Mouse (Mus musculus): ENCODE data around the gene Ccdc97. TPM values are rescaled to one million over a fixed set of nuclear protein-coding genes. Genes with fewer than 3 reads are reported as not detected.

Gene Ccdc97
- polyA plus RNA-seq, 1 experiment from 2014 or later = 24.6 TPM

DNA sequence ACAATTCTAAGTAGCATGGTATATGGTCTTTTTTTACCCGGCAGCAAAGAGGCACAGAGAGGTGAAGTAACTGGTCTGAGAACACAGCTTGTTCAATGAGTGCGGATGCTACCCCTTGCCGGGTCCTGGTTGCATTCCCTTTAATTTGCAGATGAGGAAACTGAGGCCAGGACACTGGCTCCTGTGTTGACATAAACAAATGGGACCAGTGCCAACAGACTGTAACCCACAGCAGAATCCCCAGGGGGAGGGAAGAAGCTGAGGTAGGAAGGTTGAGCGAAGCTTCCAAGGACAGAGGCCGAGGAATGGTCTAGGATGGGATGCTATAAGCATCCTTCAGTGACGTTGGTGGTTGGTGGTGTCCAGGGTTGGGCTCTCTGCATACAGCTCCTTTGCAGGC, 43.5 kb downstream of the Ccdc97 start:
- Histone ChIP-seq H3K9ac (no peak overlapping the region), H3K4me3 (0 out of 2 replicates have a peak overlapping the region, but pooled peaks have one; percentile 25), H3K27me3 (peaks cover 40% of the 10 kb centered on the region), H3K4me2 (replicated peaks) (no peak overlapping the region), H3K27ac (no peak overlapping the region), H3K4me1 (0 out of 2 replicates have a peak, but pooled peaks cover 5% of the 10 kb centered on the region), H3K36me3 (no peaks in the 10 kb centered on the region), H3K9me3 (no peaks in the 10 kb centered on the region)
- ATAC-seq (ENCODE audit: insufficient number of reproducible peaks, insufficient read depth, low FRiP score, low TSS enrichment) = no peak
- WGBS = 38% methylated on average over 6 of the region's 6 CpGs

GRCm38 (mm10) chr7:25674719-25675300, 44.1 kb downstream of the Ccdc97 start, which contains the start of gene Tmem91:
Gene Tmem91, minus strand, starts transcription at chr7:25675166.
- peak within 1 kb of the TSS; percentile 25 for H3K4me3 ChIP-seq
- H3K36me3 ChIP-seq = no peaks in the 10 kb centered on the region
- H3K9ac ChIP-seq = no peak within 1 kb of the TSS
- 2% methylated on average over 29 of the region's 29 CpGs for WGBS
- ATAC-seq (ENCODE audit: insufficient number of reproducible peaks, insufficient read depth, low FRiP score, low TSS enrichment) = no peak
- no peaks in the 10 kb centered on the region for H3K4me1 ChIP-seq
- H3K27me3 ChIP-seq = peaks cover 40% of the 10 kb centered on the region
- no peak within 1 kb of the TSS for H3K27ac ChIP-seq
- H3K4me2 ChIP-seq (replicated peaks) = peak within 1 kb of the TSS; percentile 53
- no peaks in the 10 kb centered on the region for H3K9me3 ChIP-seq

- Histone ChIP-seq H3K9me3 (no peaks in the 10 kb centered on the region), H3K27me3 (peaks cover 40% of the 10 kb centered on the region), H3K4me3 (peak overlapping the region; percentile 25), H3K27ac (no peak overlapping the region), H3K4me2 (replicated peaks) (peak overlapping the region; percentile 53; the same call in 1 of the 2 replicates), H3K9ac (no peak overlapping the region), H3K36me3 (0 out of 2 replicates have a peak, but pooled peaks cover 2% of the 10 kb centered on the region), H3K4me1 (no peaks in the 10 kb centered on the region)
- no peak for ATAC-seq (ENCODE audit: insufficient number of reproducible peaks, insufficient read depth, low FRiP score, low TSS enrichment)
- 33% methylated on average over 9 of the region's 9 CpGs for WGBS
Observed at GRCm38 (mm10) chr7:25674297-25674696, 44.6 kb downstream of the Ccdc97 start.

DNA sequence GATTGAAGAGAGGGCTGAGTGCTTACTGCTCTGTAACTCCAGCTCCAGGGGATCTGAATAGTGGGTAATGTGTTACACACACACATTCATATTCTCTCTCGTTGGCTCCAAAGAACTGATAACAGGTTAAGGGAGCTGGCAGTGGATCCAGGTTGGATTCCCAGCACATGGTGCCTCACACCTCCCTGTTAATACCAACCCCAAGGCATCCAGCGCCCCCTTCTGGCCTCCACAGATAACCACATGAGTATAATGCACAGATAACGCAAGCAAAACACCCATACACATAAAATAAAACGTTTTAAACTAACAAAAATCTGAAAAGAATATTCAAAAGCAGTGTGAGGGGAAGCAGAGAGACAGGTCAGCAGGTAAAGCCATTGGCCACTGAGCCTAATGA, 46.4 kb downstream of the Ccdc97 start:
- H3K4me3 ChIP-seq = no peak overlapping the region
- H3K36me3 ChIP-seq = peaks cover 21% of the 10 kb centered on the region; the same call in 1 of the 2 replicates
- peaks cover 35% of the 10 kb centered on the region for H3K27me3 ChIP-seq
- H3K27ac ChIP-seq = no peak overlapping the region
- no peak for ATAC-seq (ENCODE audit: insufficient number of reproducible peaks, insufficient read depth, low FRiP score, low TSS enrichment)
- H3K4me2 ChIP-seq (replicated peaks) = no peak overlapping the region
- H3K9ac ChIP-seq = no peak overlapping the region
- H3K9me3 ChIP-seq = no peaks in the 10 kb centered on the region
- no peaks in the 10 kb centered on the region for H3K4me1 ChIP-seq
- WGBS = 51% methylated on average over 4 of the region's 4 CpGs

- ATAC-seq (ENCODE audit: insufficient number of reproducible peaks, insufficient read depth, low FRiP score, low TSS enrichment) = no peak
- H3K36me3 ChIP-seq = peaks cover 26% of the 10 kb centered on the region
- 78% methylated on average over 2 of the region's 2 CpGs for WGBS
Observed at GRCm38 (mm10) chr7:25671686-25672085, 47.2 kb downstream of the Ccdc97 start.

GRCm38 (mm10) chr7:25670096-25670495, 48.8 kb downstream of the Ccdc97 start:
- WGBS = 94% methylated on average over 4 of the region's 4 CpGs
- no peaks in the 10 kb centered on the region for H3K4me1 ChIP-seq
- peaks cover 22% of the 10 kb centered on the region for H3K27me3 ChIP-seq
- H3K4me2 ChIP-seq (replicated peaks) = no peak overlapping the region
- no peak overlapping the region for H3K4me3 ChIP-seq
- H3K36me3 ChIP-seq = peaks cover 38% of the 10 kb centered on the region
- no peak for ATAC-seq (ENCODE audit: insufficient number of reproducible peaks, insufficient read depth, low FRiP score, low TSS enrichment)
- no peaks in the 10 kb centered on the region for H3K9me3 ChIP-seq
- no peak overlapping the region for H3K27ac ChIP-seq
- no peak overlapping the region for H3K9ac ChIP-seq

More at GRCm38 (mm10) chr7:25671686-25672085, 47.2 kb downstream of the Ccdc97 start:
- Histone ChIP-seq H3K4me1 (no peaks in the 10 kb centered on the region), H3K9ac (no peak overlapping the region), H3K27me3 (peaks cover 35% of the 10 kb centered on the region), H3K27ac (no peak overlapping the region), H3K4me3 (no peak overlapping the region), H3K4me2 (replicated peaks) (no peak overlapping the region), H3K9me3 (no peaks in the 10 kb centered on the region)

DNA sequence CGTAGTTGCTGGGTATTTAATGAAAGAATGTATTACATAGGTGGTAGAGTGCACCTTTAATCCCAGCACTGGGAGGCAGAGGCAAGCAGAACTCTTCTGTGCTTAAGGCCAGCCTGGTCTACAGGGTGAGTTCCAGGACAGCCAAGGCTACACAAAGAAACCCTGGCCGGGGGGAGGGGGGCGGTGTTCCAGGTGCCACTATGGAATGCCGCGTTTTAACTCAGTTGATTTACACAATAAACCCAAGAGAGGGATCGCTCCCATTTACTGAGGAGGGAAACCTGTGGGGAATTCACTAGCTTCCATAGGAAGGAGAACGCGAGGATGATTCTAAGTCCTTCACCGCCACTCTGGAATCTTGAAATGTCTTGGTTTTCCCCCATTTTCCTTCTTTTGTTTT, 49.3 kb downstream of the Ccdc97 start:
- ATAC-seq (ENCODE audit: insufficient number of reproducible peaks, insufficient read depth, low FRiP score, low TSS enrichment) = no peak
- H3K9ac ChIP-seq = no peak overlapping the region
- H3K9me3 ChIP-seq = no peaks in the 10 kb centered on the region
- peaks cover 38% of the 10 kb centered on the region for H3K36me3 ChIP-seq
- no peak overlapping the region for H3K4me3 ChIP-seq
- H3K4me2 ChIP-seq (replicated peaks) = no peak overlapping the region
- 82% methylated on average over 9 of the region's 9 CpGs for WGBS
- H3K27me3 ChIP-seq = peaks cover 17% of the 10 kb centered on the region
- no peaks in the 10 kb centered on the region for H3K4me1 ChIP-seq
- no peak overlapping the region for H3K27ac ChIP-seq

GRCm38 (mm10) chr7:25669158-25669557, 49.7 kb downstream of the Ccdc97 start:
- Histone ChIP-seq H3K9me3 (no peaks in the 10 kb centered on the region), H3K4me1 (no peaks in the 10 kb centered on the region), H3K36me3 (peaks cover 42% of the 10 kb centered on the region), H3K4me2 (replicated peaks) (no peak overlapping the region), H3K4me3 (no peak overlapping the region), H3K27me3 (peaks cover 12% of the 10 kb centered on the region), H3K9ac (no peak overlapping the region), H3K27ac (no peak overlapping the region)
- 89% methylated on average over 10 of the region's 10 CpGs for WGBS
- no peak for ATAC-seq (ENCODE audit: insufficient number of reproducible peaks, insufficient read depth, low FRiP score, low TSS enrichment)

GRCm38 (mm10) chr7:25666381-25666780, 52.5 kb downstream of the Ccdc97 start:
- no peak overlapping the region for H3K27ac ChIP-seq
- H3K4me3 ChIP-seq = no peak overlapping the region
- H3K4me1 ChIP-seq = no peaks in the 10 kb centered on the region
- ATAC-seq (ENCODE audit: insufficient number of reproducible peaks, insufficient read depth, low FRiP score, low TSS enrichment) = no peak
- 91% methylated on average over 8 of the region's 8 CpGs for WGBS
- H3K36me3 ChIP-seq = peaks cover 57% of the 10 kb centered on the region
- H3K9ac ChIP-seq = no peak overlapping the region
- H3K9me3 ChIP-seq = no peaks in the 10 kb centered on the region
- no peak overlapping the region for H3K4me2 ChIP-seq (replicated peaks)
- no peaks in the 10 kb centered on the region for H3K27me3 ChIP-seq

Other genes starting within 250 kb of the Ccdc97 start
- gene Ceacam1, start 241.5 kb downstream of the Ccdc97 start, polyA plus RNA-seq (2016; fragmentation: Nextera tagmentation; extraction: Ambion mirVana) = 0.94 and 1.1 TPM in 2 replicates
- gene Ceacam2, start 179.2 kb downstream of the Ccdc97 start, polyA plus RNA-seq (2016; fragmentation: Nextera tagmentation; extraction: Ambion mirVana) = 0.06 TPM in 1 of 2 replicates, not detected in the other
- gene Erich4, start 103.2 kb downstream of the Ccdc97 start, polyA plus RNA-seq (2016; fragmentation: Nextera tagmentation; extraction: Ambion mirVana) = not detected in 2 replicates
- 39.0 and 40.5 TPM in 2 replicates for gene Dmac2, start 99.7 kb downstream of the Ccdc97 start, polyA plus RNA-seq (2016; fragmentation: Nextera tagmentation; extraction: Ambion mirVana)
- 3.4 and 3.6 TPM in 2 replicates for gene B3gnt8, start 92.4 kb downstream of the Ccdc97 start, polyA plus RNA-seq (2016; fragmentation: Nextera tagmentation; extraction: Ambion mirVana)
- 59.2 and 63.6 TPM in 2 replicates for gene Bckdha, start 60.1 kb downstream of the Ccdc97 start, polyA plus RNA-seq (2016; fragmentation: Nextera tagmentation; extraction: Ambion mirVana)
- gene Exosc5, start 59.9 kb downstream of the Ccdc97 start, polyA plus RNA-seq (2016; fragmentation: Nextera tagmentation; extraction: Ambion mirVana) = 75.6 and 80.6 TPM in 2 replicates
- gene Tmem91, start 43.9 kb downstream of the Ccdc97 start, polyA plus RNA-seq (2016; fragmentation: Nextera tagmentation; extraction: Ambion mirVana) = 3.7 and 3.8 TPM in 2 replicates
- gene B9d2, start 38.3 kb downstream of the Ccdc97 start, polyA plus RNA-seq (2016; fragmentation: Nextera tagmentation; extraction: Ambion mirVana) = 27.8 and 28.7 TPM in 2 replicates
- 2.5 and 3.6 TPM in 2 replicates for gene Tgfb1, start 32.1 kb downstream of the Ccdc97 start, polyA plus RNA-seq (2016; fragmentation: Nextera tagmentation; extraction: Ambion mirVana)
- 68.1 and 72.8 TPM in 2 replicates for gene Hnrnpul1, start 35.7 kb upstream of the Ccdc97 start, polyA plus RNA-seq (2016; fragmentation: Nextera tagmentation; extraction: Ambion mirVana)
- gene Axl, start 69.6 kb upstream of the Ccdc97 start, polyA plus RNA-seq (2016; fragmentation: Nextera tagmentation; extraction: Ambion mirVana) = 71.1 and 76.0 TPM in 2 replicates
- 4.2 and 5.3 TPM in 2 replicates for gene Cyp2s1, start 97.8 kb upstream of the Ccdc97 start, polyA plus RNA-seq (2016; fragmentation: Nextera tagmentation; extraction: Ambion mirVana)
- gene Cyp2b10, start 178.5 kb upstream of the Ccdc97 start, polyA plus RNA-seq (2016; fragmentation: Nextera tagmentation; extraction: Ambion mirVana) = not detected in 2 replicates

All from embryonic facial prominence, embryonic 12.5 days (tissue).